Mouse (Mus musculus) stomach, postnatal 0 days (tissue): ENCODE results near the gene Slc26a10.

Source experiments
- CTCF ChIP-seq: IDR thresholded peaks from 2 replicates; pipeline ENCODE4 v1.5.1; 2016; ENCODE audit warnings: antibody characterized with exemption, low read depth, mild to moderate bottlenecking, moderate library complexity
- EP300 ChIP-seq: optimal IDR thresholded peaks from 2 replicates; pipeline ENCODE3; 2016; ENCODE audit warnings: antibody characterized with exemption

GRCm38 (mm10) chr10:127181566-127181965 lies 1.1 kb upstream of the Slc26a10 start:
- TF ChIP-seq CTCF, result no peak
- no peak for TF ChIP-seq EP300
